Mouse (Mus musculus) hindbrain, embryonic 15.5 days (tissue): ENCODE results near the gene Lpin2. TPM values are rescaled to one million over a fixed set of nuclear protein-coding genes. Genes with fewer than 3 reads are reported as not detected.

Source experiments
- ATAC-seq: fragments of 200-750 bp; cut with Nextera tagmentation; 2 replicates; pipeline ENCODE4 v1.8.0; 2017; ENCODE audit warnings: low read depth, moderate number of reproducible peaks, moderate TSS enrichment; ENCODE audit not compliant: low FRiP score
- H3K27ac ChIP-seq: fragments of 300-500 bp; sonication (generic); replicated peaks from 2 replicates; pipeline ENCODE4 v1.5.1; 2015; ENCODE audit warnings: mild to moderate bottlenecking, inconsistent platforms
- H3K27me3 ChIP-seq: fragments of 300-500 bp; sonication (generic); 2 replicates; pipeline ENCODE4 v1.6.1; 2015; ENCODE audit warnings: control low read depth, inconsistent platforms
- H3K36me3 ChIP-seq: fragments of 300-500 bp; sonication (generic); 2 replicates; pipeline ENCODE4 v1.6.1; 2015; ENCODE audit warnings: control low read depth, inconsistent platforms
- H3K4me1 ChIP-seq: fragments of 300-500 bp; sonication (generic); replicated peaks from 2 replicates; pipeline ENCODE4 v1.6.1; 2015; ENCODE audit warnings: control low read depth, inconsistent platforms
- H3K4me2 ChIP-seq: fragments of 300-500 bp; sonication (generic); 2 replicates; pipeline ENCODE4 v1.6.1; 2015; ENCODE audit warnings: moderate library complexity, mild to moderate bottlenecking, inconsistent platforms
- H3K4me3 ChIP-seq: fragments of 300-500 bp; sonication (generic); 2 replicates; pipeline ENCODE4 v1.5.1; 2015; ENCODE audit warnings: mild to moderate bottlenecking, inconsistent platforms
- H3K9ac ChIP-seq: fragments of 300-500 bp; sonication (generic); 2 replicates; pipeline ENCODE4 v1.6.1; 2015; ENCODE audit warnings: inconsistent platforms
- H3K9me3 ChIP-seq: fragments of 300-500 bp; sonication (generic); 2 replicates; pipeline ENCODE4 v1.6.1; 2016; ENCODE audit warnings: control low read depth, inconsistent platforms
- WGBS: fragments of 180-500 bp; shearing (Covaris S2); methylation state at CpG from one replicate; pipeline ENCODE4 v1.1.7; 2015; 5-methylcytosine and 5-hydroxymethylcytosine counted together
- polyA plus RNA-seq: library from polyadenylated mRNA; unstranded; fragments of >200 nt; fragmentation: Nextera tagmentation; extraction: Ambion mirVana; gene quantifications from 2 replicates; pipeline ENCODE4 v1.2.1, GENCODE M21; 2015

Gene Lpin2
- polyA plus RNA-seq, 1 experiment from 2014 or later: 42.6 TPM

DNA sequence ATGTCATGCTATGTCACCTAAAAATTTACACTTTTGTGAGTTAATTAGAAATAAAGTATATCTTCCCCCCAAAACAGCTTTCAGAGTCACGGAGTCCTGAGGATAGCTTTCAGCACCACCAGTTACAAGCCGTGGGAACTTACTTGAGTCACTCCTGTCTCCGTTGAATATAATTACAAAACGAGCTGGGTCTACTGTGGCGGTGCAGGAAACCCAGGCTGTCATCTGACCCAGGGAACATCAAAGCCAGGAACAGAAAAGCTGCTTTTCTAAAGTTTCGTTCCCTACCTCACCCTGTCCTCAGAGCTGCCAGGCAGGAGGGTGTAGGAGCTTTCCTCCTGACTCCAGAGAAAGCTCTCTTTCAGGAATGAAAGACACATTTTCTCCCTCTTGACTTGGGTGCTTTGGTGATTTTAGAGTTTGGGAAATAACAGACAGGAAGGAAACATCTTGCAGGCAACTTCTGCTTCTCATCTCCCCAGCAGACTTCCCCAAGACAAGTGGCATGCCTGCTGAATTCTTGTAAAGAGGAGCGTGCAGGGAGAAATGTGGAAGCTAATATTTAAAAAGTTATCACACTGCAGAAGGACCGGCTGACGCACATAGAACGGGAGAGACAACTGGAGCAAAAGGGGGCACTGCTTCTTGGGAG is 3.7 kb upstream of the Lpin2 start:
- no peaks in the 10 kb centered on the region for H3K36me3 ChIP-seq
- no peak overlapping the region for H3K27ac ChIP-seq
- H3K9ac ChIP-seq: no peak overlapping the region
- H3K4me2 ChIP-seq: no peak overlapping the region
- H3K4me3 ChIP-seq: no peak overlapping the region
- H3K4me1 ChIP-seq: peaks cover 12% of the 10 kb centered on the region
- no peaks in the 10 kb centered on the region for H3K27me3 ChIP-seq
- 60% methylated on average over 10 of the region's 10 CpGs for WGBS
- H3K9me3 ChIP-seq: no peaks in the 10 kb centered on the region
- ATAC-seq: no peak

DNA sequence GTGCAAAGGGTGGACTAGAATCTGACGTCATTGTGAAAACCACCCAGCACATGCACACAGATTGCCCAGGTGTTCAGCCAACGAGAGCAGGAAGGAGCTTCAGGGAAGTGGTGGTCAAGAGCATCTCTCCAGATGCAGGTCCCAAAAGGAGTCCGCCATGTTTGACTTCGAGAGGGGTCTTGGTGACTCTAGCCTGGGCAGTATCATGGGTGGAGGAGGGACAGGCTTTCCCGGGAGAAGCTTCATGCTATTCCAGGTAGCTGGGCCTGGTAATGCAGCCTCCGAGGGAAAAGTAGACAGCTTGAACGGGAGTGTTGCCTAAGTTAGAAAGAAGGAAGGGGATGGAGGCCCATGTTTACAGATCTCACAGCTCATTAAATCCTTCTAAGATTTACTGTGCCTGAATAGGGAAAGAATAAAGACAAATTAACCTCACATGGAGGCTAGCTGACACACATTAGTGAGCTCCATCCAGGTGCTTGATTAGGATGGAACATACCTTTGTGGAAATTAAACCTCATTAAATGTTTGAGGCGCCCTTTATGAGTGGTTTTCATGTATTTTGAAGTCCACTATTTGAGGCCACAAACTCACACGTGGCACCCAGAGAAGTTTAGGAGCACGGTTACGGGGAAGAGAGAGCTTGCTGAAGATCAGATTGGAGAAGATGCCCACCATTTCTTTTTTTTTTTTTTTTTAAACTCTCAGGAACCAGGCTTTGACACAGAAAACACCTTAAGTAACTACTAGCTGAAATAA is 2.6 kb upstream of the Lpin2 start:
- ATAC-seq: no peak
- no peaks in the 10 kb centered on the region for H3K9me3 ChIP-seq
- H3K4me1 ChIP-seq: peaks cover 16% of the 10 kb centered on the region
- H3K36me3 ChIP-seq: no peaks in the 10 kb centered on the region
- no peak overlapping the region for H3K27ac ChIP-seq
- no peaks in the 10 kb centered on the region for H3K27me3 ChIP-seq
- H3K4me2 ChIP-seq: no peak overlapping the region
- H3K4me3 ChIP-seq: no peak overlapping the region
- H3K9ac ChIP-seq: no peak overlapping the region
- 91% methylated on average over 11 of the region's 11 CpGs for WGBS

DNA sequence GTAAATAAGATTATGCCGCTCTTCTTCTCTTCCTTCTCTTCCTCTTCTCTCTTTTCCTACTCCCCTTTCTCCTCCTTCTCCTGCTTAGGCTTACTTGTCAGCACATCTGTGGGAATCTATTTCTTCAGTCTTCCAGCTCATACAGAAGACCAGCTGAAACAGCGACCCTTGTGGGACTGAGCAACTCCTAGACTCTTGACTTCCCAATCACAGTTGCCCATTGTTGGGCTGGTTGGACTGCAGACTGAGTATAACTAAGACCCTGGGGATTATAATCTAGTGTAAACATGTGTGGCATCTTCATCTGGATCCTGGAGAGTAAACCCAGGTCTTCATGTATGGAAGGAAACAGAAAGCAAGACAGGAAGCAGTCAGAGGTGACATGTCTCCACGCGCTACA is 1.8 kb upstream of the Lpin2 start:
- 97% methylated on average over 4 of the region's 4 CpGs for WGBS
- H3K27ac ChIP-seq: no peak overlapping the region
- no peaks in the 10 kb centered on the region for H3K36me3 ChIP-seq
- no peak overlapping the region for H3K9ac ChIP-seq
- H3K4me1 ChIP-seq: peaks cover 24% of the 10 kb centered on the region
- no peaks in the 10 kb centered on the region for H3K9me3 ChIP-seq
- H3K27me3 ChIP-seq: no peaks in the 10 kb centered on the region
- ATAC-seq: no peak
- no peak overlapping the region for H3K4me2 ChIP-seq
- no peak overlapping the region for H3K4me3 ChIP-seq

DNA sequence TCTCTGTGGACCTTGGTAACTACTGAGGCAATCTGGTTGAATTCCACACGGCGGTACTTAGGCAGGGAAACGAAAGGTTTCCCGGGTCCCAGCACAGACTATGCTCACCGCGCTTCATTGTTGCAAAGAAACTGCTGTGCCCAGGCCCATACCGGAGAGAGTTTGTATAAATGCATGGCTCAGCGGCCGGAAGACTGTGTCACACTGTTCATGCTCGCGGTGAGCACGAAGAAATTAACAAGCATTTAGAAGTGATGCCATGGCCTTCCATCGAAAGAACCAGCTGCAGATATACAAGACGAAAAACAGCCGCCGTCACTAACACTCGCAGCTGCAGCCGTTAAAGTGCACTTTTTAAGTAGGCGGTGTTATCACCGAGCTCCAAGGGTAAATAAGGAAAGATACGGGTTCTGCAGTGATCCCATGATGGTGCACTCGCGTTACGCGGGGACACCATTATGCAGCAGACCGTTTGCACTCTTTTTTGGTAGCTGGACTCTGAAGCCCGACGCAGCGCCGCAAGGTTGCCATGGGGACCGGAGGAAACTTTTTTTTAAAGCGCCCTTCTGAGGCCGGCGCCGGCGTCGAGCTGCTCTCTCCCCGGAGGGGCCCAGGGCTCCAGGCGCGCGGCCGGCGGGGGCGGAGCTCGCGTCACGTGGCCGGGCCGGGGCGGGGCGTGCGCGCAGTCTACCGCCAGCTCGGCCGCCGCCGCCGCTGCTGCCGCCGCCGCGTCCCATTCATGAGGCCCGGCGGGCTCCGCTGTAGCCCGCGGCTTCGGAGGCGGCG is 704 bp downstream of the Lpin2 start:
- Histone ChIP-seq H3K36me3 (no peaks in the 10 kb centered on the region), H3K27me3 (no peaks in the 10 kb centered on the region), H3K4me3 (peak overlapping the region; percentile 80), H3K4me2 (peak overlapping the region; percentile 84), H3K9me3 (no peaks in the 10 kb centered on the region), H3K4me1 (peaks cover 26% of the 10 kb centered on the region), H3K27ac (peak overlapping the region; percentile 92), H3K9ac (peak overlapping the region; percentile 82)
- ATAC-seq: peak; percentile 96
- under 1% methylated on average over 65 of the region's 71 CpGs for WGBS

DNA sequence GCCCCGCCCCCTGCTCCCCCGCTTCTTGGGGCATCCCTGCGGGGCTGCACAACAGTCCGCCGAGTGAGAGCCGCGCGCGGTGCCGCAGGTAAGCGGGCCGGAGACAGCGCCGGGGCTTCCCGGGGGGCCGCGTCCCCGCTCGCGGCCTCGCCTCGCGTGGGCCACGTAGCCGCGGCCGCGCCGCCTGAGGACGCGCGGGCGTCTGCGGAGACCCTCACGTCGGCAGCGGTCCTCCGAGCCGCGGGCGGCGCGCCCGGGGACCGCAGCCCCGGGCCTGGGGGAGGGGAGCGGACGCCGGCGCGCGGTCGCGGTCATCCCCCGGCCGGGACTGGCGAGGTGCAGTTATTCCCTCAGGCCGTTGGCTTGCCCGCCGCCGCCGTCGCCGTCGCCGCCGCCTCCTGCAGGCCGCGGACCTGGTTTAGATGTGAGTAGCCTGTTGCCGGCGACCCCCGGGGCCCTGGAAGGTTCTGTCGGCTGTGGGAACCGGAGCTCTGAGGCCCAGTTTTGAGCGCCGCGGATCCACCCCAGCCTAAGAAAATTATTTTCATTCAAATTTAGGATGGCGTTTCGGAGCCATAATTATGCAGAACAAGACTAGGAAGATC is 1.4 kb downstream of the Lpin2 start:
- ATAC-seq: no peak
- under 1% methylated on average over 69 of the region's 79 CpGs for WGBS

DNA sequence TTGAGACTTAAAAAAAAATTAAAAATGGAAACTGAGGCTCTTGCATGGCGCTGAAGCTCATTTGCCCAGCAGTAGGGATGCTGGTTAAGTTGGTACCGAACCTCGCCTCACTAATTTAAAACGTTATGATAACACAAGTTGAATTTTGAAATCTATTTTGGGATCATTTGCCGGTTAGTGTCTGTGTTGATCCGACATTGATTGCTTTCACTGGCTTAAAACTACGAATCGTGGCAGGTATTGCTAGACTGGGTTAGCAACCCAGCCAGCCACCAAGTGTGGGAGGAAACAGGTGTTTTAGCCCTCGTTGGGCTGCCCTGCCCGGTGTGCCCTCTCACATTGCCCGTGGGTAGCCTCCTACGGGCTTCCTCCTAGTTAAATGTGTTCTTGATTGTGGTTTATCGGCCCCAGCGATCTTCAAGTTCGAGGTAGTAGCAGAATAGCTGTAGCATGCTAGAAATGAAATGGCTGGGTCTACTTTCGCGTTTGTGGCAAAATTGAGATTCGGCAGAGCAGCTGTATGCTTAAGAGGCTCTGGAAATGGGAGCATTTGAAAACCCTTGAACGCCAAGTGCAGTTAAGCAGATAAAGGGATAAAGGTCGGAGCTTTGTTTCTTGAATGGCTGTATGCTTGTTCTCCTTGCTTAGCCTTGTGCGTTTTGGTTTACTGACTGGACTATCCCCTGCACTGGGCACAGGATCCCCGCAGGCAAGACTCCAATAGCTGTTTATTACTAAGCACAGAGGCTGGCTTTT is 2.2 kb downstream of the Lpin2 start:
- H3K27me3 ChIP-seq: no peaks in the 10 kb centered on the region
- no peaks in the 10 kb centered on the region for H3K36me3 ChIP-seq
- ATAC-seq: no peak

More for the DNA sequence above, 1.4 kb downstream of the Lpin2 start:
- Histone ChIP-seq H3K36me3 (no peaks in the 10 kb centered on the region), H3K27me3 (no peaks in the 10 kb centered on the region), H3K4me3 (peak overlapping the region; percentile 80), H3K27ac (peak overlapping the region; percentile 92), H3K9ac (peak overlapping the region; percentile 82), H3K4me1 (peaks cover 26% of the 10 kb centered on the region), H3K9me3 (no peaks in the 10 kb centered on the region), H3K4me2 (peak overlapping the region; percentile 84)

DNA sequence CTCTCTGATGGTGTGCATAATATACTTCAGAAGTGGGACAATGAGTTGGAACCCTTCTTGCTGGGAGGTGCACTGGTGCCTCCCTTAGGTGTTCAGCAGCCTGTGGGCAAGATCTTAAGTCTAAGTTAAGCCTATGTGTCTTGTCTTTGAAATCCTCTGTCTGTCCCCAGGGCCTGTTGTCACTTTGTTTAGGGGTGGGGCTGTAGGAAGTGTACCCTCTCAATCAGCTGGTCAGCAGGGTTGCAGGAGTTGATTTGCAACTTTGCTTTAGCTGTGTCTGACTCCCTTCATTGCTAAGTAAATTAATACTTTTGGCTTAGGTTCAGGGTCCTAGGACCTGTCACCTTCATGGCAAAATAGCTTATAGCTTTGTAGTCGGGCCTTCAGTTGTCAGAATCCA is 3.0 kb downstream of the Lpin2 start:
- no peaks in the 10 kb centered on the region for H3K27me3 ChIP-seq
- H3K4me2 ChIP-seq: peak overlapping the region; percentile 84
- no peak for ATAC-seq
- no peak overlapping the region for H3K27ac ChIP-seq
- no peaks in the 10 kb centered on the region for H3K36me3 ChIP-seq
- peak overlapping the region; percentile 80 for H3K4me3 ChIP-seq
- no peaks in the 10 kb centered on the region for H3K9me3 ChIP-seq
- no peak overlapping the region for H3K9ac ChIP-seq
- 62% methylated on average over 1 of the region's 1 CpGs for WGBS
- peaks cover 29% of the 10 kb centered on the region for H3K4me1 ChIP-seq

More for the DNA sequence above, 2.2 kb downstream of the Lpin2 start:
- Histone ChIP-seq H3K4me3 (peak overlapping the region; percentile 80), H3K9me3 (no peaks in the 10 kb centered on the region), H3K4me2 (peak overlapping the region; percentile 84), H3K4me1 (peaks cover 29% of the 10 kb centered on the region), H3K9ac (peak overlapping the region; percentile 82), H3K27ac (peak overlapping the region; percentile 92)
- WGBS: 9% methylated on average over 22 of the region's 22 CpGs

DNA sequence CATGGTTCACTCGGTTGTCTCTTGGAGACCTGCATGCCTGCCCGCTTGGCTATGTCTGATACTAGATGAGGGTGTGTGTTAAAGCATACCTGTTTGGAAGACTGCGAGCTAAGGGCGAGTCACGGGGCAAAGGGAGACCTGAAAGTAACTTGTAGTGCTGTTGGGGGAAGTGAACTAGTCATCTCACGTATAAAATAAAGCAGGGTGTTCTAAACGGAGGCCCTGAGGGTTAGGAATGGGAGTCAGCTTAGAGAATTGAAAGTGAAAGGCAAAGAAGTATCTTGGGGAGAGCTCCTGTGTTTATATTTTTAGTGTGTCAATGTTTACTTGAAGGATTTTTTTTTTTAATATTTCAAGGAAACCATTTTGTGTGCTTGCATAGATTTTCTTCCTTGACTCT is 8.2 kb downstream of the Lpin2 start:
- WGBS: 91% methylated on average over 7 of the region's 7 CpGs

DNA sequence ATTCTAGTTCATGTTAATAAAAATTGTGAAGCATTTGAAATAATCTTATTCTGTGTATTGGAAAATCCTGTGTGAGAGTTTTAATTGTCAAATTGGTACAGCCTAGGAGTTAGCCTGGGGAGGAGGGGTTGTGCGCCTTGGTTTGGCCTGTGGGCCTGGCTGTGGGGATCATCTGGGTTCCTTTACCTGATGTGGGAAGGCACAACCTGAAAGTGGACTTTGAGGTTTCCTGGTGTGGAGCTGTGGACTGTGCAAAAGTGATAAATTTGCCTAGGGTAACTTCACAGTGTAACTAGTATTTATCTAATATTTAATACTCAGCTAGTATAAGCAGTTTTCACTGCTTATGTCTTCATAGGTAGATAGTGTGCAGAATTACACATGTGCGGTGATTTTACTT is 8.7 kb downstream of the Lpin2 start:
- Histone ChIP-seq H3K27me3 (no peaks in the 10 kb centered on the region), H3K9ac (no peak overlapping the region), H3K4me1 (peaks cover 10% of the 10 kb centered on the region), H3K27ac (no peak overlapping the region), H3K4me2 (no peak overlapping the region), H3K4me3 (no peak overlapping the region), H3K9me3 (no peaks in the 10 kb centered on the region), H3K36me3 (no peaks in the 10 kb centered on the region)
- no peak for ATAC-seq
- WGBS: 99% methylated on average over 2 of the region's 2 CpGs

More for the DNA sequence above, 8.2 kb downstream of the Lpin2 start:
- Histone ChIP-seq H3K4me2 (no peak overlapping the region), H3K9me3 (no peaks in the 10 kb centered on the region), H3K4me3 (no peak overlapping the region), H3K27ac (no peak overlapping the region), H3K4me1 (peaks cover 7% of the 10 kb centered on the region), H3K27me3 (no peaks in the 10 kb centered on the region), H3K36me3 (no peaks in the 10 kb centered on the region), H3K9ac (no peak overlapping the region)
- no peak for ATAC-seq

DNA sequence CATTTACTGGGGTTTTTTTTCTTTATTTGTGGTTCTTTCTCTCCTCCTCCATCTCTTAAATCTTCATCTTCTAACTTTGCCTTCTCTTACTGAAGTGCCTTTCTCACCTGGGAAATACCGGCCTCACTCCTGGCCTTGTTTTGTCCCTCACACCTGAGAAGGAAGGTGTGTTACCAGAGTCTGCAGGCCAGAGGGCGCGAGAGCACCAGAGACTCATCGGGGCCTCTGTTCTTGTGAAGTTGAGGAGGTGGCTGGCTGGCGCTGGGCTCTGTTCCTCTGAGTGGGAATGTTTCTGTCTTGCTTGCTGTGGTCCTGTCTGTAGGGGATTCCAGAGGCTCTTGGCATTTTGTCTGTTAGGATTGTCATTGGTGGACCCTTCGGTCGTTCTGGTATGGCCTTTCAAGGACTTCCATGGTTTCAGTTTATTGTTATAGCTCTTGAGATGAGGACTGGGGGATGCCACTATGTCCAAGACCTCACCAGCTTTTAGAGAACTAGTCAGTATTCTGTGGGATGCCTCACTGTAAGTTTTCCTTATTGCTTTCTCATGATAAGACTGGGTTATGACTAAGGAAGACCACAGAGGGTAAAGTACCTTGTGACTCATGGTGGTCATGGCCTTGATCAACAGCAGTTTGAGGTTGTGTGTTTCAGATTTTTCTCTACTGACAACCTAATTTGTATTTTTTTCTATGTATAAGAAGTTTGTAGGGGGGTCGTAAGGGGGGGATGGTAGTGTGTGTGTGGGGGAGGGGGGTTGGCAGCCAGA is 9.5 kb downstream of the Lpin2 start:
- H3K9ac ChIP-seq: no peak overlapping the region
- no peaks in the 10 kb centered on the region for H3K36me3 ChIP-seq
- no peaks in the 10 kb centered on the region for H3K27me3 ChIP-seq
- H3K4me2 ChIP-seq: no peak overlapping the region
- peaks cover 10% of the 10 kb centered on the region for H3K4me1 ChIP-seq
- H3K9me3 ChIP-seq: no peaks in the 10 kb centered on the region
- WGBS: 77% methylated on average over 8 of the region's 8 CpGs
- no peak overlapping the region for H3K27ac ChIP-seq
- H3K4me3 ChIP-seq: no peak overlapping the region
- no peak for ATAC-seq

DNA sequence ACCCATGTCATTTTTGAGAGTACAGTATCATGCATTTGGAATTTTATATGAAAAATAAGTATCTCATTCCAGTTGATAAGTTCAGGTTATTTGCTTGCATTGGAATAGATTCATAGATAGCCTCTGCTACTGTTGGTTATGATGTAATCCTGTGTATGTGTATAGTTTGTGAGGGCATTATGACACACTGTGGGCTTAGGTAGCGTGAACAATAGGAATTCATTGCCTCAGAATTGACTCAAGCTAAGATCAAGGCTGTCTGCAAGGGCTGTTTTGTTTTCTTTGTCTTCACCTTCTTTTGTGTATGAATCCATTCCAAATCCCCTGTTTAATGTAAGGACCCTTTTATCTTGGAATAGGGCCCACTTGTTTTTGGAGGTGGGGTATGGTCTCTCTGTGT is 10.7 kb downstream of the Lpin2 start:
- no peak overlapping the region for H3K4me3 ChIP-seq
- ATAC-seq: no peak
- no peak overlapping the region for H3K4me2 ChIP-seq
- peaks cover 10% of the 10 kb centered on the region for H3K4me1 ChIP-seq
- no peak overlapping the region for H3K9ac ChIP-seq
- no peak overlapping the region for H3K27ac ChIP-seq
- no peaks in the 10 kb centered on the region for H3K36me3 ChIP-seq
- H3K9me3 ChIP-seq: no peaks in the 10 kb centered on the region
- H3K27me3 ChIP-seq: no peaks in the 10 kb centered on the region
- 88% methylated on average over 1 of the region's 1 CpGs for WGBS
